Mouse (Mus musculus): Measurements from ENCODE around the gene Slc16a11. TPM values are rescaled to one million over a fixed set of nuclear protein-coding genes. Genes with fewer than 3 reads are reported as not detected.
"Not testable (repeated sequence)": the region's sequence is repeated elsewhere in the genome, so short reads cannot be mapped to it uniquely, and the experiment has no call there.

Gene Slc16a11
- 1 to 10 TPM in 1 of 2 experiments, under 1 TPM in 1; 0.71 to 2.9 TPM for total RNA-seq (2021)
- long read RNA-seq, experiment 1, partial matches to known transcripts = 0 of 1 reads
- long read RNA-seq, experiment 1, other reads (novel, unspliced or antisense) = 1 of 1 reads
- long read RNA-seq, experiment 2, partial matches to known transcripts = 4 of 5 reads
- long read RNA-seq, experiment 2, other reads (novel, unspliced or antisense) = 1 of 5 reads

GRCm38 (mm10) chr11:70212423-70212822, at the start of gene Slc16a11:
TSS of gene Slc16a11 (plus strand) at chr11:70212752.
- no peak for DNase-seq (ENCODE audit: low spot score in 2 of 2)

- DNase-seq (ENCODE audit: low spot score in 2 of 2) = no peak
Observed at GRCm38 (mm10) chr11:70165972-70166921, 46.3 kb upstream of the Slc16a11 start.

GRCm38 (mm10) chr11:70168136-70168535, 44.4 kb upstream of the Slc16a11 start:
- DNase-seq (ENCODE audit: low spot score in 2 of 2) = no peak

- not testable (repeated sequence) for DNase-seq (ENCODE audit: low spot score in 2 of 2)
Observed at GRCm38 (mm10) chr11:70169471-70169870, 43.1 kb upstream of the Slc16a11 start.

GRCm38 (mm10) chr11:70170291-70170690, 42.3 kb upstream of the Slc16a11 start:
- DNase-seq (ENCODE audit: low spot score in 2 of 2) = no peak

GRCm38 (mm10) chr11:70171181-70171580, 41.4 kb upstream of the Slc16a11 start:
- DNase-seq (ENCODE audit: low spot score in 2 of 2) = no peak

- DNase-seq (ENCODE audit: low spot score in 2 of 2) = no peak
Observed at GRCm38 (mm10) chr11:70171847-70172246, 40.7 kb upstream of the Slc16a11 start.

GRCm38 (mm10) chr11:70172298-70172697, 40.3 kb upstream of the Slc16a11 start:
- no peak for DNase-seq (ENCODE audit: low spot score in 2 of 2)

- no peak for DNase-seq (ENCODE audit: low spot score in 2 of 2)
Observed at GRCm38 (mm10) chr11:70174491-70174890, 38.1 kb upstream of the Slc16a11 start.

- no peak for DNase-seq (ENCODE audit: low spot score in 2 of 2)
Observed at GRCm38 (mm10) chr11:70177647-70178046, 34.9 kb upstream of the Slc16a11 start.

- no peak for DNase-seq (ENCODE audit: low spot score in 2 of 2)
Observed at GRCm38 (mm10) chr11:70178311-70178710, 34.2 kb upstream of the Slc16a11 start.

GRCm38 (mm10) chr11:70178756-70179155, 33.8 kb upstream of the Slc16a11 start:
- DNase-seq (ENCODE audit: low spot score in 2 of 2) = no peak

GRCm38 (mm10) chr11:70179401-70179800, 33.2 kb upstream of the Slc16a11 start:
- no peak for DNase-seq (ENCODE audit: low spot score in 2 of 2)

GRCm38 (mm10) chr11:70180496-70180895, 32.1 kb upstream of the Slc16a11 start:
- DNase-seq (ENCODE audit: low spot score in 2 of 2) = no peak

- no peak for DNase-seq (ENCODE audit: low spot score in 2 of 2)
Observed at GRCm38 (mm10) chr11:70185120-70185519, 27.4 kb upstream of the Slc16a11 start.

- peak; percentile 18 to 45 for DNase-seq (ENCODE audit: low spot score in 2 of 2)
Observed at GRCm38 (mm10) chr11:70189319-70190134, 23.0 kb upstream of the Slc16a11 start.

GRCm38 (mm10) chr11:70191188-70191587, 21.4 kb upstream of the Slc16a11 start:
- DNase-seq (ENCODE audit: low spot score in 2 of 2) = no peak

GRCm38 (mm10) chr11:70192157-70192556, 20.4 kb upstream of the Slc16a11 start:
- no peak for DNase-seq (ENCODE audit: low spot score in 2 of 2)

- DNase-seq (ENCODE audit: low spot score in 2 of 2) = no peak
Observed at GRCm38 (mm10) chr11:70193354-70194285, 18.9 kb upstream of the Slc16a11 start.

GRCm38 (mm10) chr11:70198332-70198731, 14.2 kb upstream of the Slc16a11 start:
- no peak for DNase-seq (ENCODE audit: low spot score in 2 of 2)
